7 mouse cellular contexts compared by ENCODE assay signal in genomic region chr2:103970791-103971649, GRCm38 (mm10). TPM values are rescaled to one million over a fixed set of nuclear protein-coding genes. Genes with fewer than 3 reads are reported as not detected.
DNase-seq lines count a peak whose midpoint lies in the region; ATAC-seq and TF ChIP-seq lines count a peak whose summit lies in the region.

No protein-coding gene starts in this region.

- peak overlapping the region; percentile 84 for H3K9ac ChIP-seq in forebrain, embryonic 13.5 days
- H3K9ac ChIP-seq in intestine, embryonic 15.5 days: peak overlapping the region; percentile 57
- H3K9ac ChIP-seq in midbrain, embryonic 13.5 days (replicated peaks): peak overlapping the region; percentile 88

- H3K4me3 ChIP-seq in testis, adult 2 months (ENCODE audit: control insufficient read depth, low read depth, low read length): peak overlapping the region; percentile 74
- peak overlapping the region; percentile 76 for H3K4me3 ChIP-seq in forebrain, embryonic 13.5 days
- H3K4me3 ChIP-seq in intestine, embryonic 15.5 days (replicated peaks): peak overlapping the region; percentile 81
- H3K4me3 ChIP-seq in midbrain, embryonic 13.5 days (replicated peaks): peak overlapping the region; percentile 73

- H3K4me1 ChIP-seq in testis, adult 2 months (ENCODE audit: control insufficient read depth, insufficient read depth, low read length): peaks cover 12% of the 10 kb centered on the region; the same call in 1 of the 2 replicates
- H3K4me1 ChIP-seq in forebrain, embryonic 13.5 days: peaks cover 22% of the 10 kb centered on the region
- H3K4me1 ChIP-seq in intestine, embryonic 15.5 days (replicated peaks): peaks cover 11% of the 10 kb centered on the region
- peaks cover 23% of the 10 kb centered on the region for H3K4me1 ChIP-seq in midbrain, embryonic 13.5 days (replicated peaks)

- no peak for TF ChIP-seq CTCF in testis, adult 2 months (IDR thresholded peaks at IDR 0.05; ENCODE audit: control insufficient read depth, insufficient read depth, insufficient replicate concordance, low read depth, low read length)

- no peaks in the 10 kb centered on the region; the same call in 1 of the 2 replicates for H3K27me3 ChIP-seq in testis, adult 2 months (ENCODE audit: control insufficient read depth, insufficient read depth, low read length)
- peaks cover 20% of the 10 kb centered on the region for H3K27me3 ChIP-seq in forebrain, embryonic 13.5 days
- H3K27me3 ChIP-seq in intestine, embryonic 15.5 days (replicated peaks): peaks cover 24% of the 10 kb centered on the region
- H3K27me3 ChIP-seq in midbrain, embryonic 13.5 days: peaks cover 38% of the 10 kb centered on the region

- DNase-seq in testis, postnatal 14 days (ENCODE audit: low spot score): no peak
- no peak for DNase-seq in layer of hippocampus, postnatal 25 days (ENCODE audit: extremely low spot score in 1 of 2, low spot score in 1 of 2)
- DNase-seq in cerebellum, adult 9-11 months: no peak

- peak overlapping the region; percentile 95 for H3K4me2 ChIP-seq in forebrain, embryonic 13.5 days
- peak overlapping the region; percentile 99 for H3K4me2 ChIP-seq in intestine, embryonic 15.5 days (replicated peaks)
- peak overlapping the region; percentile 88 for H3K4me2 ChIP-seq in midbrain, embryonic 13.5 days (replicated peaks)

- no peaks in the 10 kb centered on the region for H3K9me3 ChIP-seq in forebrain, embryonic 13.5 days (replicated peaks)
- H3K9me3 ChIP-seq in intestine, embryonic 15.5 days: no peaks in the 10 kb centered on the region
- H3K9me3 ChIP-seq in midbrain, embryonic 13.5 days: no peaks in the 10 kb centered on the region

- H3K36me3 ChIP-seq in testis, adult 2 months (ENCODE audit: control insufficient read depth, insufficient read depth, low read length): no peaks in the 10 kb centered on the region
- H3K36me3 ChIP-seq in forebrain, embryonic 13.5 days (ENCODE audit: poor library complexity, severe bottlenecking): no peaks in the 10 kb centered on the region
- H3K36me3 ChIP-seq in intestine, embryonic 15.5 days: no peaks in the 10 kb centered on the region
- no peaks in the 10 kb centered on the region for H3K36me3 ChIP-seq in midbrain, embryonic 13.5 days

- peak; percentile 22; the same call in 1 of the 2 replicates for ATAC-seq in forebrain, embryonic 13.5 days
- no peak for ATAC-seq in intestine, embryonic 15.5 days
- ATAC-seq in midbrain, embryonic 13.5 days: peak; percentile 51

- no peak for TF ChIP-seq POLR2A in testis, adult 2 months (IDR thresholded peaks at IDR 0.05; ENCODE audit: control insufficient read depth, low read depth, low read length)

- no peak overlapping the region for H3K27ac ChIP-seq in testis, adult 2 months (ENCODE audit: control insufficient read depth, insufficient read depth, low read depth, low read length)
- 0 out of 2 replicates have a peak overlapping the region, but pooled peaks have one; percentile 70 for H3K27ac ChIP-seq in forebrain, embryonic 13.5 days
- no peak overlapping the region for H3K27ac ChIP-seq in intestine, embryonic 15.5 days
- peak overlapping the region; percentile 89 for H3K27ac ChIP-seq in midbrain, embryonic 13.5 days

- under 1% methylated on average over 31 of the region's 32 CpGs for WGBS in forebrain, embryonic 13.5 days
- under 1% methylated on average over 32 of the region's 32 CpGs for WGBS in intestine, embryonic 15.5 days
- WGBS in midbrain, embryonic 13.5 days: 1% methylated on average over 32 of the region's 32 CpGs

RNA-seq across cellular contexts. Expression of gene Lmo2, which starts 13.2 kb away (rescaled TPM):
- 4.7 and 5.9 TPM in 2 replicates for polyA plus RNA-seq in testis, adult 2 months (2012; rRNA removed)
- polyA plus RNA-seq in forebrain, embryonic 13.5 days (2015; fragmentation: Nextera tagmentation; extraction: Ambion mirVana): 19.8 and 23.3 TPM in 2 replicates
- polyA plus RNA-seq in intestine, embryonic 15.5 days (2015; fragmentation: Nextera tagmentation; extraction: Ambion mirVana): 18.2 and 23.5 TPM in 2 replicates
- 25.8 and 28.7 TPM in 2 replicates for polyA plus RNA-seq in midbrain, embryonic 13.5 days (2015; fragmentation: Nextera tagmentation; extraction: Ambion mirVana)
- total RNA-seq in layer of hippocampus, postnatal 25 days (2021): 10 to 100 TPM; 19.2 to 21.5 TPM

RNA-seq across cellular contexts. Expression of gene Fbxo3, which starts 56.5 kb away (rescaled TPM):
- polyA plus RNA-seq in testis, adult 2 months (2012; rRNA removed): 20.7 and 27.4 TPM in 2 replicates
- 60.2 and 60.6 TPM in 2 replicates for polyA plus RNA-seq in forebrain, embryonic 13.5 days (2015; fragmentation: Nextera tagmentation; extraction: Ambion mirVana)
- 50.9 and 51.6 TPM in 2 replicates for polyA plus RNA-seq in intestine, embryonic 15.5 days (2015; fragmentation: Nextera tagmentation; extraction: Ambion mirVana)
- 64.3 and 72.0 TPM in 2 replicates for polyA plus RNA-seq in midbrain, embryonic 13.5 days (2015; fragmentation: Nextera tagmentation; extraction: Ambion mirVana)
- total RNA-seq in layer of hippocampus, postnatal 25 days (2021): 10 to 100 TPM; 45.9 to 47.4 TPM

RNA-seq across cellular contexts. Expression of gene 4931422A03Rik, which starts 57.1 kb away (rescaled TPM):
- 50.4 and 58.4 TPM in 2 replicates for polyA plus RNA-seq in testis, adult 2 months (2012; rRNA removed)
- 1.7 and 1.8 TPM in 2 replicates for polyA plus RNA-seq in forebrain, embryonic 13.5 days (2015; fragmentation: Nextera tagmentation; extraction: Ambion mirVana)
- 1.4 and 1.9 TPM in 2 replicates for polyA plus RNA-seq in intestine, embryonic 15.5 days (2015; fragmentation: Nextera tagmentation; extraction: Ambion mirVana)
- polyA plus RNA-seq in midbrain, embryonic 13.5 days (2015; fragmentation: Nextera tagmentation; extraction: Ambion mirVana): 1.8 and 2.5 TPM in 2 replicates
- not detected for total RNA-seq in layer of hippocampus, postnatal 25 days (2021)

Comparison
In these comparisons a context has a peak if more than half of its experiments do, and no peak if none do; other contexts are left out.
1. H3K27ac ChIP-seq: peak in forebrain, embryonic 13.5 days (single experiment) and midbrain, embryonic 13.5 days (single experiment); none in testis, adult 2 months (single experiment) and intestine, embryonic 15.5 days (single experiment).
2. RNA of gene 4931422A03Rik, which starts 57.1 kb away (polyA plus RNA-seq): 50.4 to 58.4 TPM in testis, adult 2 months; 1.8 to 2.5 TPM in midbrain, embryonic 13.5 days, 1.7 to 1.8 TPM in forebrain, embryonic 13.5 days and 1.4 to 1.9 TPM in intestine, embryonic 15.5 days; every median in the first group is over 10 times any median in the second.
3. Peak in every context shown above with its lines, with median percentiles within 50 percentile points of each other: H3K4me3 ChIP-seq, H3K4me2 ChIP-seq and H3K9ac ChIP-seq.